Mouse (Mus musculus): ENCODE measurements at regions not wholly inside any gene's neighbourhood (a gene's known extent, or its start where the extent isn't known, plus 50 kb on each side); places are given as distances from the start of the nearest gene placed in this dataset.

DNA sequence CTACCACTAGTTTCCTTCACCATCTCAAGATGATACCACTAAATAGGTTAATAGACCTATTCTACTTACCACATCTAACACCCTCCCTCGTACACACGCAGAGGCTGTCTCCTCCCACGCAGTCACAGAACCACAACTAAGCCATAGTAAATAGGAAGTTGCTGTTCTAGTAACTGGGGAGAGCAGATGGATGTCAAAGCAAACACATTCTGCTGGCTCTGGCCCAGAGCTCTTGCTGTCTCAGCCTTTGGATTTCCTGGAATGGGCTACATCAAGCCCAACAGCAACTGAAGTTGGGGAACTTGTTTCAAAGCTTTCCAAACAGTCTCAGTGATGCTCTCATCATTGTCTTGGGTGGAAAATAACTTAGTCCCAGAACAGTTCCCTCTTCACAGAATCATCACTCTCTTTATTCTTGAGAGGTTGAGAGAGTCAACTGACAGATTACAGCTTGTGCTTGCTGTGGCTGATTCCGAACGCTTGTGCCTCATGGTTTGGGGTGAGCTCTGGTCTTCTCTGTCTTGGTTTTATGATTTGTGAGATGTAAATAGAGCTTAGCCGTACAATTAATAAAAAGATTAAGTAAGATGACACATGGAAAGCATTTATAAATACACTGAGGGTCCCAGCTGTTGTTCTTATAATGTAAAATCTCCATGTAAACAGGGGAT is 538.5 kb upstream of the Klf4 start:
- TF ChIP-seq GATA4 (IDR thresholded peaks at IDR 0.05; ENCODE audit: insufficient replicate concordance, low read length): no peak

DNA sequence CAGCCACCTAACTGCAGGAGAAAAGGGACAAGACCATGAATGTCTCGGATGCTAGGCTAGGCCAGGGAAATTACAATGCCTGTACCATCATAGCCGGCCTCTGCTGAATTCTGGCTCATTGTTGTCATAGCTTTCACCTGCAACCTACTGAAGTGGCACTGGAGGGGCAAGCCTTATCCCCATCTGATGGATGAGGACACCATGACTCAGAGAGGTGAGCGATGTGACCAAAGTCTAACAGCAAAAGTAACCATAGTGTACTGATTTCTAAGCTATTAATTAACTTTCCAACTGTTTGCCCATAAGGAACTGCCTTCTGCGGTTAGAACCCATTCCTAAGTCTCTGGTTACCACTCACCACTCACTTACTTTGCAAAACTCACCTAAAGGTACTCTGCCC is 536.6 kb upstream of the Klf4 start:
- TF ChIP-seq GATA4 (IDR thresholded peaks at IDR 0.05; ENCODE audit: insufficient replicate concordance, low read length): no peak

- TF ChIP-seq GATA4 (IDR thresholded peaks at IDR 0.05; ENCODE audit: insufficient replicate concordance, low read length): no peak
These were observed 532.4 kb upstream of the Klf4 start for GRCm38 (mm10) chr4:56064657-56065056.

GRCm38 (mm10) chr4:56051792-56052380 is 519.6 kb upstream of the Klf4 start:
- no peak for TF ChIP-seq GATA4 (IDR thresholded peaks at IDR 0.05; ENCODE audit: insufficient replicate concordance, low read length)

DNA sequence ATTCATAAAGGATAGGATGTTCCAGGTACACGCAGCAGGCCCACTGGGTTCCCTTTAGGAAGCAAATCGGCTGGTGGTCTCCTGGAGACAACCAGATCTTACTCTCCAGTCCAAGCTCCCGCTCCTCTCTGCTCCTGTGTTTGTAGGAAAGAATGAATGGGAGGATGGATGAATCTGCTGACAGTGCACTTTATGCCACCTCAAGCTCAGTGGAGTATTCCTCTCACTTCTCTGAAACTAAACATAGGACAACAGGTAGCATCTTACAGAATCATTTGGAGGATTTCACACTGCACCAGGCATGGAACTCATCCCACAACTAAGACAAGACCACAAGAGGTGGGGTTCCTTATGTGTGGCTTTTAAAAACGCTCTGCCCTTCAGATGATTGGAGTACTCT is 507.1 kb upstream of the Klf4 start:
- TF ChIP-seq GATA4 (IDR thresholded peaks at IDR 0.05; ENCODE audit: insufficient replicate concordance, low read length): no peak

GRCm38 (mm10) chr4:56036334-56036733 is 504.1 kb upstream of the Klf4 start:
- TF ChIP-seq GATA4 (IDR thresholded peaks at IDR 0.05; ENCODE audit: insufficient replicate concordance, low read length): no peak

GRCm38 (mm10) chr4:56035543-56035942 is 503.3 kb upstream of the Klf4 start:
- TF ChIP-seq GATA4 (IDR thresholded peaks at IDR 0.05; ENCODE audit: insufficient replicate concordance, low read length): no peak

- TF ChIP-seq GATA4 (IDR thresholded peaks at IDR 0.05; ENCODE audit: insufficient replicate concordance, low read length): no peak
These were observed 496.2 kb upstream of the Klf4 start for GRCm38 (mm10) chr4:56028441-56028840.

DNA sequence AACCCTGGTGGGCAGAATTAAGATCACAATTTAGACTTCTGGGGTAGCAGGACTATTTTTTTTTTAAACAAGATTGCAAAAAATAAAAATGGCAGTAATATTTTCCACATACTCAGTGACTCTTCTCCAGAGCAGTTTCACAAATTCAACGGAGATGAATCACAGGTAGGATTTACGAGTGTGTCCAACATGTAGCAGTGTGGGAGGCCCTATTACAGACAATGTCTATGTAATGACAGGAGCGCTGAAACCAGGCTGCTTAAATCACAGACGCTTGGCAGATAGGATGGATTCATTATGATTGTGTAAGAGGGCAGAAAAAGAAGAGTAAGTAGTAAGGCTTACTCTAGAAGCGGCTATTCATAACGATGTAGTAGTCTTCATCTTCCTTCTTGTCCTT is 495.0 kb upstream of the Klf4 start:
- no peak for TF ChIP-seq GATA4 (IDR thresholded peaks at IDR 0.05; ENCODE audit: insufficient replicate concordance, low read length)

DNA sequence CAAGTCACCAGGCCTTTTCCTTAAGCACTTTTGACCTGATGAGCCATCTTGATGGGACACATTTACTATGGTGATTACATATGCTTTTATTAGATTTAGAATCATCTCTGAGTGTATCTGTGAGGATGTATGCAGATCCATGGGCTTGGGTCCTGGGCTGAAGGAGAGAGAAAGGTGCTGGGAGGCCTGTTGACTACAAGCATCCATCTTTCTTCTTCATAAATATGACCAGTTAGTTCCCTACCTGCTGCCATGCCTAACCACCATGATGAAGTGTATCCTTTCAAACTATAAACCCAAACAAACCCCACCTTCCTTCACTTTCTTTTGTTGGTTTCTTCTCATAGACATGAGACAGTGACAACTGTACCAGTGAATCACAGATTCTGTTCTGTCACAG is 492.2 kb upstream of the Klf4 start:
- TF ChIP-seq GATA4 (IDR thresholded peaks at IDR 0.05; ENCODE audit: insufficient replicate concordance, low read length): no peak

GRCm38 (mm10) chr4:56018212-56018611 is 485.9 kb upstream of the Klf4 start:
- TF ChIP-seq GATA4 (IDR thresholded peaks at IDR 0.05; ENCODE audit: insufficient replicate concordance, low read length): no peak

- no peak for TF ChIP-seq GATA4 (IDR thresholded peaks at IDR 0.05; ENCODE audit: insufficient replicate concordance, low read length)
These were observed 483.2 kb upstream of the Klf4 start for GRCm38 (mm10) chr4:56015481-56015880.

DNA sequence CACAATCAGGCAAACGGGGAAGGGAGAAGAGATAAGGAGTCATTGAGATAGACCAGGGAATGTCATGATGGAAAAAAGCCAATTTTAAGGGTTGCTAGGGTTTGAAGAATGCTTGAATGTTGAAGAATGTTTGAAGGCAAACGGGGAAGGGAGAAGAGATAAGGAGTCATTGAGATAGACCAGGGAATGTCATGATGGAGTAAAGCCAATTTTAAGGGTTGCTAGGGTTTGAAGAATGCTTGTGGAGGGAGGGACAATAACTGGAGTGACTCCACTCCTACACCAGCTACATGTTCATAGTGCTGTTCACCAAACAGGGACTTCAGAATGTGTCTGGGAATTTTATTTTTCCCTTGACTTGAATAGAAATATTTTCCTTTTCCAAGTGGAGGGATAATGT is 476.0 kb upstream of the Klf4 start:
- no peak for TF ChIP-seq GATA4 (IDR thresholded peaks at IDR 0.05; ENCODE audit: insufficient replicate concordance, low read length)

GRCm38 (mm10) chr4:56004227-56004626 is 472.0 kb upstream of the Klf4 start:
- TF ChIP-seq GATA4 (IDR thresholded peaks at IDR 0.05; ENCODE audit: insufficient replicate concordance, low read length): no peak

- no peak for TF ChIP-seq GATA4 (IDR thresholded peaks at IDR 0.05; ENCODE audit: insufficient replicate concordance, low read length)
These were observed 469.1 kb upstream of the Klf4 start for GRCm38 (mm10) chr4:56001312-56001731.

DNA sequence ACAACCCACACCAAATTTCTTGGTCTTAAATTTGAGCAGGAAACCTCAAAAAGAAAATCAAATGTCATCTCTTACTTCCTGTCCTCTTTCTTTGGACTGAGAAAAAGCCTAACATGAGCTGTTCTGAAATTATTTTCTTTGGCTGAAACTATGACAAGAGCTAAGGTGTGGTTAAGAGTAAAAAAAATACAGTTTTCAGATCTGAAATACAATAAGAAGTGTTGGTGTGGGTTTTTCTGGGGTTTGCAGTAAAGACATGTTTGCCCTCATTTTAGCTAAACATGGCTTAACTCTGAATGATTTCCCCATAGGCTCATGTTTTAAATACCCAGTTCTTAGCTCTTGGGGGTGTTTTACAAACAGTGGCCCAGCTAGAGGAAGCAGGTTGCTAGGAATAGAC is 451.8 kb upstream of the Klf4 start:
- no peak for TF ChIP-seq GATA4 (IDR thresholded peaks at IDR 0.05; ENCODE audit: insufficient replicate concordance, low read length)

GRCm38 (mm10) chr4:55978539-55978938 is 446.3 kb upstream of the Klf4 start:
- no peak for TF ChIP-seq GATA4 (IDR thresholded peaks at IDR 0.05; ENCODE audit: insufficient replicate concordance, low read length)
